Mouse (Mus musculus) liver, adult (tissue): ENCODE measurements around the gene Acap2.

Experiments used
- GATA4 ChIP-seq: IDR thresholded peaks from 2 replicates; pipeline ENCODE4 v1.6.1; 2014; ENCODE audit warnings: mild to moderate bottlenecking, low read length; ENCODE audit not compliant: insufficient replicate concordance

Gene Acap2

GRCm38 (mm10) chr16:31189291-31189690 lies 11.8 kb downstream of the Acap2 start:
- no peak for TF ChIP-seq GATA4

GRCm38 (mm10) chr16:31188799-31189198 lies 12.2 kb downstream of the Acap2 start:
- no peak for TF ChIP-seq GATA4

- TF ChIP-seq GATA4 = no peak
These were observed 12.8 kb downstream of the Acap2 start for GRCm38 (mm10) chr16:31188270-31188669.

- no peak for TF ChIP-seq GATA4
These were observed 13.9 kb downstream of the Acap2 start for GRCm38 (mm10) chr16:31187192-31187591.

- TF ChIP-seq GATA4 = no peak
These were observed 15.3 kb downstream of the Acap2 start for GRCm38 (mm10) chr16:31185757-31186156.

GRCm38 (mm10) chr16:31184727-31185126 lies 16.3 kb downstream of the Acap2 start:
- no peak for TF ChIP-seq GATA4

- TF ChIP-seq GATA4 = no peak
These were observed 18.5 kb downstream of the Acap2 start for GRCm38 (mm10) chr16:31182576-31182975.

- no peak for TF ChIP-seq GATA4
These were observed 20.2 kb downstream of the Acap2 start for GRCm38 (mm10) chr16:31180843-31181242.

- TF ChIP-seq GATA4 = no peak
These were observed 21.7 kb downstream of the Acap2 start for GRCm38 (mm10) chr16:31179384-31179783.

GRCm38 (mm10) chr16:31174880-31175638 lies 26.0 kb downstream of the Acap2 start:
- TF ChIP-seq GATA4 = no peak

GRCm38 (mm10) chr16:31172229-31172628 lies 28.8 kb downstream of the Acap2 start:
- no peak for TF ChIP-seq GATA4

- no peak for TF ChIP-seq GATA4
These were observed 29.6 kb downstream of the Acap2 start for GRCm38 (mm10) chr16:31171418-31171817.

GRCm38 (mm10) chr16:31170297-31170696 lies 30.7 kb downstream of the Acap2 start:
- TF ChIP-seq GATA4 = no peak

- no peak for TF ChIP-seq GATA4
These were observed 31.4 kb downstream of the Acap2 start for GRCm38 (mm10) chr16:31169596-31169995.

- no peak for TF ChIP-seq GATA4
These were observed 33.1 kb downstream of the Acap2 start for GRCm38 (mm10) chr16:31167934-31168333.

- TF ChIP-seq GATA4 = no peak
These were observed 33.8 kb downstream of the Acap2 start for GRCm38 (mm10) chr16:31167017-31167887.
